Comparison of ENCODE assay signal across 9 mouse cellular contexts in genomic region chr14:50969558-50970544, GRCm38 (mm10). TPM values are rescaled to one million over a fixed set of nuclear protein-coding genes. Genes with fewer than 3 reads are reported as not detected.
DNase-seq lines count a peak whose midpoint lies in the region; ATAC-seq lines count a peak whose summit lies in the region.
"Had no signal": no experiment of that assay in that cellular context is flagged by ENCODE, and none has a peak within 500 bp of the region (broad histone marks: within the 10 kb centered on the region; RNA-seq: fewer than 3 reads in every experiment).

No protein-coding gene starts in this region.

- no peaks in the 10 kb centered on the region for H3K36me3 ChIP-seq in hindbrain, embryonic 16.5 days (ENCODE audit: control insufficient read depth, insufficient read depth, low read length)

- no peaks in the 10 kb centered on the region for H3K9me3 ChIP-seq in hindbrain, embryonic 16.5 days (ENCODE audit: control insufficient read depth, low read length)

- H3K4me3 ChIP-seq in hindbrain, embryonic 16.5 days (ENCODE audit: low read length) = no peak overlapping the region

- WGBS in hindbrain, embryonic 16.5 days = 12% methylated on average over 12 of the region's 12 CpGs

- H3K9ac ChIP-seq in hindbrain, embryonic 16.5 days (ENCODE audit: low read depth, low read length) = no peak overlapping the region

- DNase-seq in brain, adult 2 months (ENCODE audit: low read depth, low spot score) = peak; percentile 71
- DNase-seq in cerebellum, adult 9-11 months = peak; percentile 58
- DNase-seq in frontal cortex, postnatal 10 days (ENCODE audit: low spot score in 2 of 2) = peak; percentile 51 to 52
- peak; percentile 13 to 27 for DNase-seq in lung, postnatal 4 days
- DNase-seq in right cerebral cortex, postnatal 4 days = peak; percentile 35
- DNase-seq in spleen, postnatal 10 days (ENCODE audit: low spot score in 2 of 2) = no peak

- peak; percentile 89 for ATAC-seq in hindbrain, embryonic 16.5 days
- no peak for ATAC-seq in monocyte, adult 5-6 weeks (replicated peaks; ENCODE audit: insufficient number of reproducible peaks, low FRiP score, low TSS enrichment, poor library complexity, severe bottlenecking)

- peak overlapping the region; percentile 54; the same call in 1 of the 2 replicates for H3K27ac ChIP-seq in hindbrain, embryonic 16.5 days (ENCODE audit: low read depth, low read length)

- 0 out of 2 replicates have a peak overlapping the region, but pooled peaks have one; percentile 14 for H3K4me2 ChIP-seq in hindbrain, embryonic 16.5 days (ENCODE audit: low read length)

- no peaks in the 10 kb centered on the region for H3K27me3 ChIP-seq in hindbrain, embryonic 16.5 days (replicated peaks; ENCODE audit: control insufficient read depth, insufficient read depth, low read length)

- H3K4me1 ChIP-seq in hindbrain, embryonic 16.5 days (ENCODE audit: control insufficient read depth, insufficient read depth, low read depth, low read length) = no peaks in the 10 kb centered on the region

RNA-seq across cellular contexts. Expression of gene Pnp2, which starts 14.1 kb away (rescaled TPM):
- 0.56 and 0.98 TPM in 2 replicates for polyA plus RNA-seq in hindbrain, embryonic 16.5 days (2015; fragmentation: Nextera tagmentation; extraction: Ambion mirVana)
- 1.9 to 3.0 TPM (median 1.9 TPM) in 3 replicates for total RNA-seq in monocyte, adult 5-6 weeks (2017)

RNA-seq across cellular contexts. Expression of gene Gm49342, which starts 25.5 kb away (rescaled TPM):
- polyA plus RNA-seq in hindbrain, embryonic 16.5 days (2015; fragmentation: Nextera tagmentation; extraction: Ambion mirVana) = not detected in 2 replicates
- total RNA-seq in monocyte, adult 5-6 weeks (2017) = 8.7 to 29.0 TPM (median 10.8 TPM) in 3 replicates

RNA-seq across cellular contexts. Expression of gene Rnase10, which starts 37.7 kb away (rescaled TPM):
- 0.10 TPM in 2 replicates for polyA plus RNA-seq in hindbrain, embryonic 16.5 days (2015; fragmentation: Nextera tagmentation; extraction: Ambion mirVana)
- total RNA-seq in monocyte, adult 5-6 weeks (2017) = not detected in 3 replicates
- polyA plus RNA-seq: spleen, adult 2 months had no signal

RNA-seq across cellular contexts. Expression of gene Pnp, which starts 39.0 kb away (rescaled TPM):
- 23.4 and 24.0 TPM in 2 replicates for polyA plus RNA-seq in hindbrain, embryonic 16.5 days (2015; fragmentation: Nextera tagmentation; extraction: Ambion mirVana)
- 61.9 to 69.4 TPM (median 68.2 TPM) in 3 replicates for total RNA-seq in monocyte, adult 5-6 weeks (2017)

RNA-seq across cellular contexts. Expression of gene Pip4p1, which starts 39.2 kb away (rescaled TPM):
- 104 and 113 TPM in 2 replicates for polyA plus RNA-seq in hindbrain, embryonic 16.5 days (2015; fragmentation: Nextera tagmentation; extraction: Ambion mirVana)
- total RNA-seq in monocyte, adult 5-6 weeks (2017) = 34.7 to 50.0 TPM (median 44.9 TPM) in 3 replicates

Comparison
In these comparisons a context has a peak if more than half of its experiments do, and no peak if none do; other contexts are left out.
1. DNase-seq: peak in brain, adult 2 months (single experiment), cerebellum, adult 9-11 months (single experiment), frontal cortex, postnatal 10 days (2 of 2), lung, postnatal 4 days (2 of 2) and right cerebral cortex, postnatal 4 days (single experiment); none in spleen, postnatal 10 days (0 of 2).